Mouse (Mus musculus) layer of hippocampus, postnatal 36 days (tissue): ENCODE data around the gene Srgap2. TPM values are rescaled to one million over a fixed set of nuclear protein-coding genes. Genes with fewer than 3 reads are reported as not detected.
"Not testable (repeated sequence)": the region's sequence is repeated elsewhere in the genome, so short reads cannot be mapped to it uniquely, and the experiment has no call there.

Experiments used
- DNase-seq, 2 experiments: peaks; one replicate each; pipeline ENCODE4 v3.0.0; 2022
- total RNA-seq, 2 experiments: library from RNA; stranded (reverse); gene quantifications; 2 replicates each; pipeline ENCODE4 v1.2.3; 2021

Srgap2 gene
- 10 to 100 TPM; 75.2 to 89.9 TPM for total RNA-seq

DNA sequence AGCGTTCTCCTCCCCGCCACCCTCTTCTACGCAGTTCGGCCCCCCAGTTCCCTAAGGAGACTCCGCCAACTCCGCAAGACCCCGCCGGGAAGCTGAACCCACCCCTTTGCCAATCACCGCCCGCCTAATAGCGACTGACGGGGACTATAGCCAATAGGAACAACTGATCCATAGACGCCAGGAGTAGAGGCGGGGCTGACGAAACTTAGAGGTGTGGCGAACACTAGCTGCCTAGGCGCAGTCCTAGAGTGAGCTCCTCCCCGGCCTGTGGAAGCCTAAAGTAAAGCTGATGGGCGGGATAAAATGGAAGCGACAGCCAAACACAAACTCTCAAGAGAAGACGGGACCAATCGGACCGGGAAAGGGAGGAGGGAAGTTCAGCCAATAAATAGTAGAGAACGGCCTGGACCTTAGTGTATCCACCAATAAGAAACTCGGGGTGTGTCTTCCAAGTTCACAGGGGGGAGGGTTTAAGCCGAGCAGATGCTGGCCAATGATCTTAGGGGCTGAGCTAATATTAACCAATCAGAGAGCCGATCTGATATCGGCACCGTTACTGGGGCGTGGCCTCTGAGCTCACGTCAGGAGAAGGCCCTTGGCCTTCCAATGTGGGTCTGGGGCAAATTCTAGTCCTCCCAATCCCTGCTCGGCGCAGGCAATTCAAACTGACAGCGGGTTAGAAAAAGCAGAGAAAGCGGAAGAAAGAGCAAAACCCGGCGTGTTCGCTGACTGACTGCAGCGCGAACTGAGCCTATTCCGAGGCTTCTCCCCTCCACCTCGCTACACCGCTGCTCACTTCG is at the start of gene Srgap2, which contains the start of gene Fam72a:
Srgap2 (minus strand) TSS at position 72 of the 800 bp plus-strand sequence.
Fam72a (plus strand) TSS at position 623 of the 800 bp plus-strand sequence.
- DNase-seq = peak; percentile 99

DNA sequence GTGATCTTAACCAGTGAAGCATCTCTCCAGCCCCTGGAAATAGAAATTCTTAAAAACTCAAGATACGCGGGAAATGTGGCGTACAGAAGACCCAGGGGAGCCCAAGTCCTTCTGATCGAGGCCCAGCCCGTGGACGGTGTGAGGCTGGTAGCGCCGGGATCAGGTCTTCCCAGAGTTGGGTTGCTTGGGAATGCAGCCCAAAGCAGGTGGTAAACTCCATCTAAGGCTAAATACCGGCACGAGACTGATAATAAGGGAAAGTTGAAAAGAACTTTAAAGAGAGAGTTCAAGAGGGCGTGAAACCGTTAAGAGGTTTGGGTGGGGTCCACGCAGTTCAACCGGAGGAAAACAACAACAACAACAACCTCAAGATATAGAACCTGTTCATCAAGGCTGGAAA is 46.6 kb upstream of the Srgap2 start:
- DNase-seq = no peak

DNA sequence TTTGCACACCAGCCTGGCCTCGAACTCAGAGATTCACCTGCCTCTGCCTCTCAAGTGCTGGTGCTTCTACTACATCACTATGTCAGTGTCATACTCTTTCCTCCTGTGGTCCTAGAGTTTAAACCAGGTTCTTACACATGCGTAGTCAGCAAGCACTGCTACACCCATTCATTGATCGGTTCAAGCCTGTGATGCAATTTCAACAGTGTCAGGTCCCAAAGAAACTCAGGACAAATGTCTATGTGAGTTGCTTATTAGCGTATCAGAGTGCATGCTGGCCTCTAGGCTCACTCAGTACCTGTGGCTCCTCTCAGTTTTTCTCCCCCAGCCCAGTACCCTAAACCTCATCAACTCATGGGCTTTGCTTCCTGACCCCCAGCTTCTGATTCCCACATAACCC is 43.2 kb upstream of the Srgap2 start:
- DNase-seq = no peak

DNA sequence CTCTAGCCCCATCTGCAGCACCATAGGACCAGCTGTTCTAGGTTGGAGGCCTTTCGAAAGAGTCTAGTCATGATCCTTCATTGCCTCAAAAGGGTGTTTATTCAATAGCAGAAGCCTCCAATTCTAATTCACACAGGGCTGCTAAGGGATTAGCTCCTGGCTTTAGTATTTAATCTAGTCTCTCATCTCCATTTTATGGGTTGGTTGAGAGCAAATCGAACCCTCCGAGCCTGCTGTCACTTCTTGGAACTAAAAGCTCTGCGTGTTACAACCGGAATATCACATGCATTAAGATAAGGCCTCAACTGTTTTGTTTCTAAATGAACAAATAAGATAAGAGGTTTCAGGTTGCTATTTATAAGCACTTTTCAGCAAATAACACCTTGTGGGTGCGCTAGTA is 42.6 kb upstream of the Srgap2 start:
- DNase-seq = no peak

DNA sequence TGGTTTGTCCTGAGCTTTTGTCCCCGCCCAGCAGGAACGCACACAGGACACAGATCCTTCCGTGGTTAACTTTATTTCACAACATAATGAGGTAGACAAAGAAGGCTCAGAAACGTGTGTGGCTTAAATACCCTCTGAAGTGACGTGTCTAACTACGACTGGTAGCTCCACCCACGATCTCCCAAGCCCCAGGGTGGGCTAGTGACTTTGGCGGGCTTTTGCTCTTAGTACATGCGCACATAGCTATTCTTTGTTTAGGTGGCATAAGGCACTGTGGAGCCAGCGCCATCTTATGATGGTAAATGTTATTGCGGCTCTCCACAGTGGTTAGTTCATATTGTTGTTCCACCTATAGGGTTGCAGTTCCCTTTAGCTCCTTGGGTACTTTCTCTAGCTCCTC is 38.9 kb upstream of the Srgap2 start:
- DNase-seq = not testable (repeated sequence)

DNA sequence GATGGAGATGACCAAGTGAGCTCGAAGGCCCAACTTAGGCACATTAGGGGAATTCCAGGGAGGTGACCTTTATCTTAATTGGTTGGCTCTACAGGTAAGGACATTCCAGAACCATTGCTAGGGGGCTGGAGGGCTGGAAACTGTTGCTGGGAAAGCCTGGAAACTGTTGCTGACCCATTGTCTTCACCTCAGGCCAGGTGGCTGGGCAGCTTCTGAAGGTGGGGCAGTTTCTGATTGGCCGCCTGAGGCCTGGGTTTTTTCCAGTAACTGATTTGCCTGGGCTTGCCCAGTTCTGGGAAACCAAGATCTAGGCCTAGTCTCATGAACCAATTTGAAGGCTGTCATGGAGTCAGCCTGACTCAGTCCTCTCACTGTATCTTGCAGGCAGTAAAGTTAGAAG is 34.9 kb upstream of the Srgap2 start:
- DNase-seq = no peak

DNA sequence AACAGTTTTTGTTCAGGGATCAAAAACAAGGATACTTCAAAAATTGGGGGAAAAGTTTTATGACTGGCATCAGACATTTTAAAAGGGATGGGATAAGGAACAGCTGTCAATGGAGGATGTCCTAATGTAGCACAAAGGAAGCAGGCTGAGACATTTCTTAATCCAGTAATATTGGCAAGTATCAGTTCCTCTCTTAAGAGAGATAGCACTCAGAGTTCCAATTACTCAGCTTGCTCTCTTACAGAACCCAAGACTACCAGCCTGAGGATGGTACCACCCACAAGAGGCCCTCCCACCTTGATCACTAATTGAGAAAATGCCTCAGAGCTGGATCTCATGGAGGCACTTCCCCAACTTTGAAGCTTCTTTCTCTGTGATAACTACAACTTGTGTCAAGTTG is 33.3 kb upstream of the Srgap2 start:
- no peak for DNase-seq

DNA sequence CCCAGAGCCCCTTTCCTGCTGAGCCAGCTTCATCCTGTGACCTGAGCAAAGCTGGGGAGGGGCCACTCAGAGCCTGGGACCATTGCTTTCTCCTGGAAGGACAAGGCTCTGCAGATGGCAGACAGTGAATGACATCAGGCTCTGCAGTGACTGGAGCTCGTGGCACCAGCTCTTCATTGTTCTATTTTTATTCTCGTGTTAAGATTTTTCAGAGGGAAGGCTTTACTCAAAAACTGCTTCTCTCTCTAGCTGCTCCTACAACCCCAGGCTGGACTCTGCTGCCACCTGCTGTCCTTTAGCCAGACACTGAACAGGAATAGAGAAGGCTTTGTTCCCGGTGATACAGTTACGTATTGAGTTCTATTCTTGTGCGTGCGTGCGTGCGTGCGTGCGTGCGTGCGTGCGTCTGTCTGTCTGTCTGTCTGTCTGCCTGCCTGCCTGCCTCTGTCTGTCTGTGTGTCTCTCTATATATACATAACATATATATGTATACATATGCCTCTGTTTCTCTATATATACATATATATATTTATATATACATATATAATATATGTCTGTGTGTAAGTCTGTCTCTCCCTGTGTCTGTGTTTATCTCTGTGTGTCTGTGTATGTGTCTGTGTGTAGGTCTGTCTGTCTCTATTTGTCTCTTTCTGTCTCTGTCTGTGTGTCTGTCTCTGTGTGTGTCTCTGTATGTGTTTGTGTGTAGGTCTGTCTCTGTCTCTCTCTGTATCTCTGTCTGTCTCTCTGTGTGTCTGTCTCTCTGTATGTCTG is 28.1 kb upstream of the Srgap2 start:
- DNase-seq = peak; percentile 70 to 72

DNA sequence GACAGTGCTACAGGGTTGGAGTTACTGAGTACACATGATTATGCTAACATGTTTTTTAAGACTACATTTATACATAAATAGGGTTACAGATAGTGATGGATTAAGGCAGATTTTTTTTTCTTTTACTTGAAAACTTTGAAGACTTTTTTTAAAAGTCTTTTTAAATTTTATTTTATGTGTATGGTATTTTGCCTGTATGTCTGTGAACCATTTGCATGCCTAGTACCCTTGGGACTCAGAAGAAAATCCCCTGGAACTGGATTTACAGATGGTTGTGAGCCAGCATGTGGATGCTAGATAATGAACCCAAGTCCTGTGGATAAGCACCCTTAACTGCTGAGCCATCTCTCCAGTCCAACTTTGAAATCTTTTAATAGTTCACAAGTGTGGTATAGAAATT is 26.3 kb upstream of the Srgap2 start:
- no peak for DNase-seq

DNA sequence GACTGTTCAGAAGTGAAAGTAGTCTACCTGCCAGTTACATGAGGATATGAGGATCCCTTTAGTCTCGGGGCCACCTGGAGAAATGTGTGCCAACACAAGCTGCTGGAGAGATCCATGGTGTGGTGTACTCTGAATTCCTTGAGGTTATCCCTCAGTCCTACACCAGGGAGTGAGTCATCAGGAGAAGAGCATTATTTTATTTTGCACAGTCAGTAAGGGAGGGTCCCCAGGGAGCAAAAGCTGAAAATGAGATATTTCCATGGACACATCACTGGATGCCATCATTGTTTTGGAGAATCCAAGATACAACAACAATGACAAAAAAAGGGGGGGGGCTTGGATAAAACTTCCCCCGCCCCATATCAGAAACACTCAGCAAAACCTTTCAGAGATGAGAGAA is 24.8 kb upstream of the Srgap2 start:
- no peak for DNase-seq

DNA sequence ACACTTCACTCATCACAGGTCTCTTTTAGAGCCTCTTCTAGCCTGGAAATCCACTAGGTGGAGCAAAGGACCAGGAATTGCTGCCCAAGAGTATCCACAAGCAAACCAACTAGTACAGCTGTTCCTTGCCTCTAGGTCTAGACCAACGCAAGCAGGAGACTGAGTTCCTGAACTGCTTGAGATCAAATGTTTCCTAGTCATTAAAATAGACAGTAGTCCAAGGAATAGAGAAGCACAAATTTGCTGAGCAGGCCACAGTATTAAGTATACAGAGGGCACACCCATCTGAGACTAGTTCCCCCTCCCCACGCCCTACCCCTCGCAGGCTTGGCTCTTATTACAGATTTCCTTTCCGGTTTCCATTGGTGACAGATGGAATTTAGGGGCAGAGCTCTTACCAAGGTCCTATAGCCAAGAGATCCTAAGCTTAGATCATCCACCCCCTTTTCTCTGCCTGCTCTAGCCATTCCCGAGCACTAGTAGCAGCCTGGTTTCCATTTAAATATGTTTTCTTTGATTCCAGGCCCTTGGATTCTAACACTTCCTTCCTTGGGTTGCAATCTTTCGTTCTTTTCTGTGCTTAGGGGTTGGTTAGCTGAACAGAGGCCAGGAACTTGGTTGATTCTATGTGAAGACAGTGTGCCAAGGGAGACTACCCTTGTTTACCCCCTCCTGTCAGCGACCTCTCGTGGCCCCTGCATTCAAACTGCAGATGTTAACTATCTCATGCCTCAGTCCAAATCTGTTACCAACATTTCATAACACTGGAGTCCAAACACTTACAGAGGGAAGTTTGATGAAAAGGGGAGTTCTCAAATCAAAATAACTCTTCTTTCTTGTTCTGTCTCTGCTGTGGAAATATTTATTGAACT is 21.6 kb upstream of the Srgap2 start:
- DNase-seq = peak; percentile 17 to 48

DNA sequence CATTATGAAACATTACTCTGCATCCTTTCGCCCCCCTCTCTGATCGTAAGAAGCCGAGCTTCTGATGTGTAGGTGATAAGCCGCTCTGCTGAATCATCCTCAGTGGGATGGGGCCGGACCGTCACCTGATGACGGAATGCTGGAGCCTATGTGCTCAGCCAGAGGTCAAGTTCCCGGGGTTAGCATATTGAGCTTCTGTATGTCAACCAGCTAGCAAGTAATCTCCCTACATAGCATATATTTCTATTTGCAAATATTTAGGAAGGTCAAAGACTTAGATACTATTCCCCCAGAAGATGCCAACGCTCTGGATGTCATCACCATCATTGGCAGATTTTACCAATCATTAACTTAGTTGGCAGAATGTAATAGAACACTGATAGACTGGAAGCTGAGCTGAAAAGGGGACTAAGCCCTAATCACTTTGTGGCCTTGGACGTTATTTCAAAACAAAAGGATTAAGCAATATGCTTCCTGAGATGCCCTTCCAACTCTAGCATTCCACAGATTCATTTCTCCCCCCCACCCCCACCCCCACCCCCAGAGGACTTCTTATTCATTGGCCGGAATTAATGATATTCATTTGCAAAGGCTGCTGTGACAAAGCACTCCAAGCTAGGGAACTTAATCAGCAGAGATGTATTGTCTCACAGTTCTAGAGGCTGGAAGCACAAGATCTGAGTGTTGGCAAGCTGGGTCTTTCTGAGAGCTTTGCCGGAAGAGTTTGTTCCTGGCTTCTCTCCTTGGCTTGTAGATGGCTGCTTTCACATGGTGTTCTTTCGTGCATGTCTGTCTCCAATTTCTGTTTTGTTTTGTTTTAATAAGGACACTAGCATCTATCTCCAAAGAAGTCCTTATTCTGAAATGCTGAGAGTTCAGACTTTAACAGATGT is 19.9 kb upstream of the Srgap2 start:
- no peak for DNase-seq

DNA sequence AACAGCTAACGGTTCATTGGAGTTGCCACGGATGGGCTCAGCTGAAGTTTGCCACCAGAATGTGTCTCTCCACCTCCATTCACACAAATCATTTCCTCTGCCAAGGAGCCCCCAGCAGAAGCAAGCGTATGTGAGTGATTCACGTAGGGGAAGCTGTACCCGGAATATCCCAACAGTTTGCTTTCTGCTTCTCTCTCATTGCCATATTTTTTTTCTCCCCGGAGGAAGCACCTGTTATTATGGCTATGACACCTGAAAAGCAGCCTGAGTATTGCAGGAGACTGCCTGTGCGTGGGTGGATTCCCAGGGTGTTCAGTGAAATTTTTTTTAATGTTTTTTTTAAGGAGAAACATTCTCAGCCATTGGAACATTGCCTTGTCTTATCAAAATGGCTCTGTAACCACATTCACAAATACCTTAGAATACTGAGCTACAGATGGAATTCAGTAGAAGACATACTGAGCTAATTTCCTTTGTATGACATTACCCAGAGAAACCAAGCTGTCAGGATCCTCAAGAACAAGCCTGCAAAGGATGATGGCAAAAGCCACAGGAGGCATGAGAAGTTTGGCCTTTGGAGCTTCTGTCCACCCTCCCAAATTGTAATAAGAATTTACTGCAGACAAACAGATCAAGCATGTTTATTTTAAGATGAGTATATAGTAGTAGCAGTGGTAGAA is 16.9 kb upstream of the Srgap2 start:
- DNase-seq = peak in 1 of 2 experiments; percentile 32

DNA sequence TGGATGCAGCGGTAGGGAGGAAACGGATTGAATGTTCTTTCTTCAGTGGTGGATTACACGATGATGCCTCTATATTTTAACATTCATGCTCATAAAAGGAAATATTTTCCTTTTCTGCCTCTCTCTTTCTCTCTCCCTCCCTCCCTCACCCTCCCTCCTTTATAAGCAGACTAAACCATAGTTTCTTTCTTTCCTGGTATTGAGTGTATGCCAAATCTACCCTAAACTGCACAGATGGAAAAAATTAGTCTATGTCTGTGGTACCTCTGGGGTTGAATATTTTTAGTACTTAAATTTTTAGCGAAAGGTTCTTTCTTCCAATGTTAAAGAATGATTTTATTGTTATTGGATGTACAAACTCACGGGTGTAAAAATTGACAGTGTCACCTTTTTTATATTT is 14.8 kb upstream of the Srgap2 start:
- DNase-seq = no peak

DNA sequence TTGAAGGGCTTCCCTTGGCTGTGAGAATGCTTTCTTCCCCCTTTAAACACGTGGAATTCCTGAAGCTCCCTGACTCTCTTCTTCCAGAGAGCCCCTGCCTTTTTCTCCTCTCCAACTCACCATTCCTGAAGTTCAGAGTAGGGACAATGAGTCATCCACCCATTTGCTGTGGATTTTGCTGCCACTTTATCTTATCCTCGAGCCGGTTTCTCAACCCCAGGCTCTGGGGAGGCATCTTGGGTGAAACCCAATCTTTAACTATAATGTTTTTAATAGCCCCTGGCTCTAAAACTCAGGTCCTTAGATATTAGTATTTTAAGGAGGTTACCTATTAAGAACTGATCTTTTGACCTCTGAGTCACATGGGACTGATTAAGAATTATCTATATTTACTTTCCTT is 14.3 kb upstream of the Srgap2 start:
- no peak for DNase-seq

DNA sequence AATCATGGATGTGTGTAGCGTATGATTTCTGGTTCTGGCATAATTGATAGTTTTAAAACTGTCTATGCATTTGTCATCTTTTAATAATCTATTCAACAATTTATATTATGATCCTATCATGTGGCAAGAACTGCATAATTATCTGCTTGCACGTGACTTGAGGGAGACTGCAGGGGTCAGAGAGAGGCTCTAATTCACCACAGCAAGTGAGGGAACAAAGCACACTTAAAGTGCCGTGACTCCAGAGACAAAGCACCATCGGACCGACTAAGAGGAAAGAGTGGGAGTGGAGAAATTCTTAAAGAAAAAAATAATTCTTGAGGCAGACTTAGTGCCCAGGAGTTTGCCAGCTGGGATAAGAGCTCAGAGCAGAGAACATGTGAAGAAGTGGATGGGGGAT is 13.6 kb upstream of the Srgap2 start:
- DNase-seq = no peak

DNA sequence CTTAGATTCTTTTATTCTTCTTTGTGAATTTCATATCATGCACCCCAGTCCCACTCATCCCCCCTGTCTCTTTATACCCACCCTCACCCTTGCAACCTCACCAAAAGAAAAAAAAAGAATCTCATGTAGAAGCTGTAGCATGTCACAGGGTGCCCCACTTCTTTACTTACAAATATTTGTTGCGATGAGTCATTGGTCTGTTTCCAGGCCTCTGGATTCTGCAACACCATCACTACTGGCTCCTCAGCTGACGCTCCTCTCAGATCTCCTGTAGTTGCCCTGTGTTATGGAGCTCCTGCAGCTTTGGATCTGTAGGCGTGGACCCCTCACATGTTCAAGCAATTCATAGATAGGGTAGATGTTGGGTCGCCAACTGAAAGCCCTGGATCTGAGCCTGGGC is 12.6 kb upstream of the Srgap2 start:
- DNase-seq = no peak

DNA sequence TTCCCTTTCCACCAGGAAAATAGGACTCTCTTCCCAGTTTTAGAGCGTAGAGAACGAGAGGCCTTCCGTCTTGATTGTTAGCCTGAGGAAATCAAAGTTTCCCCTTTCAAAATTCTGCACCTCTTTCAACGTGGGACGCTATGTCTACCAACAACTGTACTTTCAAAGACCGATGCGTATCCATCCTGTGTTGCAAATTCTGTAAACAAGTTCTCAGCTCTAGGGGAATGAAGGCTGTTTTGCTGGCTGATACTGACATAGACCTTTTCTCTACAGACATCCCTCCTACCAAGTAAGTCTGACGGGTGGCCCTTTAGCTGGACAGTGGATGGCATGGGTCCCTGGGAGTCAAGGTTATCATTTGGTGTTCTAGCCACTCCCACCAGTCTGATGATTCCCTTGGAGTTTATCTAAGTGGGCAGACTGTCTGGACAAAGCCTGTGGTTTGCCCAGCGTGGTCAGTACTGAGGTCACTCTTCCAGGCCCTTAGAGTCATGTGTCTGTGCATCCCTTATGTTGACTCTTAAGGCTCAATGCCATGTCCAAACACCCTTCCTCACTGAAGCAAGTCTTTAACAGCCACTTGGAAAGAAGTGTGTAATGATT is 1.5 kb upstream of the Srgap2 start:
- no peak for DNase-seq

DNA sequence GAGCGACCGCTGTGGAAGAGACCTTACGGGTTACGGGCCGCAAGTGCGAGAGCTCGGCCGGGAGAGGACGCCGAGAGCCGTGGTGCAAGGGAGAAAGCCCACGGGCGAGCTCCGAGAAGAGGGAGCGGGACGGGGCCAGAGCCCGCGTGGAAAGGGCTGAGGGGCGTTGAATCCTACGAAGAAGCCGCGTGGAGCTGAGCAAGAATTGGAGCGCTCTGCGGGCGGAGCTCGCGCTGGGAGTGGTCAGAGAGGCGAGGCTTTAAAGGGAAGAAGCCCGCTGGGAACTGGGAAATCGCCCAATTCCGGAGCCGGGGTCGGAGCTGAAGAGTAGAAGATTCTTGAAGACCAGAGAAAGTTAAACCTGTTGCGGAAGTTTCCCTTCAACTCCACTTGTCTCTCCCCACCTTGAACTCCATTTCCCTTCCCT is 942 bp upstream of the Srgap2 start:
- peak in 1 of 2 experiments; percentile 24 for DNase-seq
